Mouse (Mus musculus): Measurements from ENCODE around the gene Uhrf1bp1.
A peak's percentile ranks its signal among the peaks of the same experiment; 100 is the strongest.
"Not testable (repeated sequence)": the region's sequence is repeated elsewhere in the genome, so short reads cannot be mapped to it uniquely, and the experiment has no call there.

Uhrf1bp1 gene

GRCm38 (mm10) chr17:27856265-27856797 lies at the start of gene Uhrf1bp1:
Uhrf1bp1 (plus strand) TSS chr17:27856441.
- DNase-seq (ENCODE audit: low spot score): peak; percentile 84

DNA sequence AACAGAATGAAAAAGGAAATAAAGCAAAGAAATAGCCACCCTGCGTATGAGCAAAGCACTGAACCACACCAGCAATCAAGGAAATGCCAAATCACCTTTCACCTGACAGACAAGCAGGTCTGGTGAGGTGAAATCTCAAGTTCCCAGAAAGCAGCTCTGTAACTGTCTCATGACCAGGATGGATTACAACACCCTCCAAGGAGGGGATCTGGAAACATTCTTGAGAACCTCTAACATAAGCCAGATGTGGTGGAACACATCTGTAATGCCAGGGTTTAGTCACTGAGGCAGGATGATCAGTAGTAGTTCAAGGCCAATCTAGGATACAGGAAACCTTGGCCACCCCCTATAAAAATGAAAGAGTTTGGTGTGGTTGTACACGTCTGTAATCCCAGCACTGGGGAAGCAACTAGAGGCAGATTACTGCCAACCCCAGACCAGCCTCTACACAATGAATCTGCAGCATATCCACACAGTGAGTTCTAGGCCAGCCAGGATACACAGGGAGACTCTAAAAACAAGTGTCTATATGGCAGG lies 48.6 kb upstream of the Uhrf1bp1 start:
- no peak for DNase-seq (ENCODE audit: low spot score)

DNA sequence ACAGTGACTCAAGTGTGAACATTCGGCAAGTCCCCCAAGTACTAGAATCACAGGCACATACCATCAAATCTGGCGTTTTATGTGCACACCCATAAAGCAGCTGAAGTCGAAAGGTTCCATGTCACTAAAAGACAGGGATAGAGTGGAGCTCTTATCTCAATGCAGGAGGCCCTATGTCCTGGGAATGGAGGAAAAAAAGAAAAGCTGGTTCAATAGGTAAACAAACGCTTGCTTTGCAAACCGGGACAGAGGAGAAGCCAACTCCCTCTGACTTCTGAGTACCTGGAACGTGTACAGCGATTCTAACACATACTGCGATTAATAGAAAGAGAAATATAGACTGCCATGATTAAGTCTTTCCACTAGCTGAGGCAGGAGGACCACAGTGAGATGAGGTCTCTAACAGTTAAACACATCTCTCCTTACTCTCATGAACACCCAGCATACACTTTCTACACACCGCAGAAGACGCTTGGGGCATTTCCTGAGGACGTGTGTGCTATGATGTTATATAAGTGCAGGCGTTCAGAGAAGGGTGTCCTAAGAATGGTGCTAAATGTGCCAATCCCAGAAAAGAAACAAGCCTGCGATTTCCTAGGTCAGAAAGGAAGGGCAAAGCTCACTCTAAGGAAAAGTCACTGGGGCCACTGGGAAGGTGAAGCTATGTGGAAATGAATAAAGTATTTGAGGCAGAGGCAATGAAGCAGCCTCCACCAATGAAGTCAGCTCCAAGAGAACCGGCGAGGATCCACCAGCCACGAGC lies 45.5 kb upstream of the Uhrf1bp1 start:
- no peak for DNase-seq (ENCODE audit: low spot score)

DNA sequence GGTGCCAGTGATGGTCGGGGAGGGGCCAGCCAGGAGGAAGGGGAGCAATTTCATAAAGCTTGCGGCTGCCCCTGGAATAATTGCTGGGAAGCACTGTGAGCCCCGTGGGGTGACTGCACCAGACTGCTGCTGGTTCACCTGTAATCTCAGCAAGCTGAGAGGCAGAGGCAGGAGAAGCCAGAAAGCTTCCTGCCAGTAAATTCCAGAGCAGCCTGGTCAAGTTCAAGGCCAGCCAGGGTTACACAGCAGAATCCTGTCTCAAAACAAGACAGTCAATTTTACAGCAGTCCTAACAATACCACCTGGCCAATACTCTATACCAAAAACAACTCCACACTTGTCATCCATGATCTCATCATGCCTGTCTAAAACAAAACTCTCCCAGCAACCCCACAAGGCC lies 44.3 kb upstream of the Uhrf1bp1 start:
- DNase-seq (ENCODE audit: low spot score): no peak

DNA sequence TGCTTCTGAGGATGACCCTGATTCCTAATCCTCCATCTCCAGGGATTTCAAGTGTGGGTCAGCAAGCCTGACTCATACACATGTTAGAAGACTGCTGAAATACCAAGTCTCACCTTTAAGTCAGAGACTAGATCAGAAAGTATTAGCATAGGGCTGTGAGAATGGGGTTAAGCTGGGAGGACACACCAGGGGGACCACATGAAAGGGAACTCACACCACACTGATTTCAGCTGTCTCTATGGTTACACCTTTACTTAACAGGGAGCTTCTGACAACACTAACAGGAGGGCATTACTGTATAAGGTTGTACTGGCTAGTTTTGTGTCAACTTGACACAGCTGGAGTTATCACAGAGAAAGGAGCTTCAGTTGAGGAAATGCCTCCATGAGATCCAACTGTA lies 41.6 kb upstream of the Uhrf1bp1 start:
- no peak for DNase-seq (ENCODE audit: low spot score)

- no peak for DNase-seq (ENCODE audit: low spot score)
Observed at GRCm38 (mm10) chr17:27819011-27819410, 37.2 kb upstream of the Uhrf1bp1 start.

DNA sequence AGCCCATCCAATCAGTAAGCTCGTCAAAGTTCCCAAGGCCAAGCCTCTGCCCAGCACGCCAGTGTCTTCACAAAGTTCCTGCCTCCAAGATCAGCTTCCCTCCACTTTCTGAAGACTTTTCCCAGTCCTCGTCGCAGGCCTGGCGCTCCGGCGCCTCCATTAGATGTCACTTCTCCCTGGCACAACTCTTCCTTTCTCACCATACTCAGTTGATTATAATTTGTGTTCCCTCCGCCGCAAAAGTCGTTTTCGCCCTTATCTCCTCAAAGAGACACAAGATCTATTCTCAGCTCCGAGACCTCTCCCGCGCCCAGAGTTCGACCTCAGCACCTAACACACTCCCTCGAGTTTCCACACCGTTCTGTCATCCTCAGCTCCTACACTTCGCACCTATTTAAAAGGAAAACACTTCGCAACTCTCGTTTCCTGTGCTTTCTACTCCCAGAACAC lies 36.7 kb upstream of the Uhrf1bp1 start:
- peak; percentile 29 for DNase-seq (ENCODE audit: low spot score)

- DNase-seq (ENCODE audit: low spot score): peak; percentile 67
Observed at GRCm38 (mm10) chr17:27819971-27820567, 36.2 kb upstream of the Uhrf1bp1 start.

DNA sequence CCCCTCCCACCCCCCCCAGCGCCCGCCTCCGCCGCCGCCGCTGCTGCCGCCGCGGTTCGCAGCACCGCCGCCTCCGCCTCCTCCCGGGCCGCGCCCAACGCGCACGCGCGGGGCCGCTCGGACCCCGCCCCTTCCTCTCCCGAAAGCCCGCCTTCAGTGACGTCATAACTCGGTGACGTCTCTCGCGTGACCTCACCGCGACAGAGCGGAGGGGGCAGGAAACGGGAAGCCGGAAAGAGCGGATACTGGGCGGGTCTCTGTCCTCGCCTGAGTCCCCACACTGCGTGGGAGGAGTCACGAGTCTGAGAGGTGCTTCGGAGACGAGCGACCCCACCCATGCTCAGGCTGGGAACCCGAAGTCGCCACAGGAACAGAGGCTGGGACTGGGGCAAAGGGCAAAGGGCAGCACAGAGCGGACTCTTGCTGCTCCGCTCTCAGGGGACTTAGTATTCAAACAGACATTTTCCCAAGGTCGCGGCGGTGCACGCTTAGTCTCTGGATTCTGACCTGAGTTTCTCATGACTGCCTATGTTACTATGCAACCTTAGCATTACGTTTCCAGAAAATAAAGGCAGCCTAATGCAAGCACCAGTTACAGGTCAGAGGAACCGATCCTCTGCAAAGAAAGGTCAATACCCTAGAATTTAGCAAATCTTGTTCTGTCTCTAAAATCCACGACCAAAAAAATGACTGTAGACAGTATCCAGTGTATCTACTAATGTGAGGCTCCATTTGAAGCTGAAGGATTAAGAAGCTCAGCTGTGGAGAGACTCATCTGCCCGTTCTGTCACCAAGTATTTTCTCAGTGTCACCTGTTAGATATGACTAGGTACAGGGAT lies 35.5 kb upstream of the Uhrf1bp1 start, which contains the start of gene D17Wsu92e:
Gene D17Wsu92e (minus strand): TSS at position 81 of the 839 bp plus-strand sequence.
- peak; percentile 98 for DNase-seq (ENCODE audit: low spot score)

DNA sequence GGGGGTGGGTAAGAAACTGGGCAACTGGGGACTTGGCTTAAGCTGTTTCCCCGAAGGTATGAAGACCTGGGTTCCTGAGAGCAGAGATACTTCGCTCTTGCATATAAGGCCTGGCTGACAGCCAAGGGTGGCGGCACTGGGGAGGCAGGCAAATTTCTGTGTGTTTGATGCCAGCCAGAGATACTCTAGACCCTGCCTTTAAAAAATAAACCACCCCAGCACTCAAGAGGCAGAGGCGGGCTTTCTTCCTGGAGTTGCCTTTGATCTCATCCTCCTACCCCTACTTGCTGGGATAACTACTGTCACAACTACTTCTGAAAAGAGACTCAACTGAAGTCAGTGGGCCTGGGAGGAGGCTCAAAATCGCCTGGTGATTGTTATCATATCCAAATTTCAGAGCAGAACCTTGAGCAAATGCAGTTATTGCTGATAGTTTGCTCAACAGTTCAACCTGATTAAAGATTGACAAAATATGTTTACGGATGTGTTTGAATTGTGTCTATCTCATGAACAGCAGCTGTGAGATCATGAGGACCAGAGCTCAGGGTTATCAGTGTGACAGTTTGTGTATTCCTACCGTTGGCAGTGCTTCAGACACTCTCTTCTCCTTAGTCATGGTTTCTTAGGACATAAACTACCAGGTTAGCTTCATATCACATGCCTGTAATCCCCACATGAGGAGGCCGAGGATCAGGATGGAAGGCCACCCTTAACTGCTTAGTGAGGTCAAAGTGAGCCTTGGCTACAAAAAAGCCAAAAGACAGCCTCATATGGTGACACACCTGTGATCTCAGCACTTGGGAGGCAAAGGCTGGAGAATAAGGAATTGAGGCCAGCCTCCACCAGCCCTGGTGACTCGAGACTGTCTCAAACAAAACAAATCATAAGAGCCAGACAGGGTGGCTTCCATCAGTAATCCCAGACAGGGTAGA lies 34.6 kb upstream of the Uhrf1bp1 start:
- DNase-seq (ENCODE audit: low spot score): peak; percentile 32

DNA sequence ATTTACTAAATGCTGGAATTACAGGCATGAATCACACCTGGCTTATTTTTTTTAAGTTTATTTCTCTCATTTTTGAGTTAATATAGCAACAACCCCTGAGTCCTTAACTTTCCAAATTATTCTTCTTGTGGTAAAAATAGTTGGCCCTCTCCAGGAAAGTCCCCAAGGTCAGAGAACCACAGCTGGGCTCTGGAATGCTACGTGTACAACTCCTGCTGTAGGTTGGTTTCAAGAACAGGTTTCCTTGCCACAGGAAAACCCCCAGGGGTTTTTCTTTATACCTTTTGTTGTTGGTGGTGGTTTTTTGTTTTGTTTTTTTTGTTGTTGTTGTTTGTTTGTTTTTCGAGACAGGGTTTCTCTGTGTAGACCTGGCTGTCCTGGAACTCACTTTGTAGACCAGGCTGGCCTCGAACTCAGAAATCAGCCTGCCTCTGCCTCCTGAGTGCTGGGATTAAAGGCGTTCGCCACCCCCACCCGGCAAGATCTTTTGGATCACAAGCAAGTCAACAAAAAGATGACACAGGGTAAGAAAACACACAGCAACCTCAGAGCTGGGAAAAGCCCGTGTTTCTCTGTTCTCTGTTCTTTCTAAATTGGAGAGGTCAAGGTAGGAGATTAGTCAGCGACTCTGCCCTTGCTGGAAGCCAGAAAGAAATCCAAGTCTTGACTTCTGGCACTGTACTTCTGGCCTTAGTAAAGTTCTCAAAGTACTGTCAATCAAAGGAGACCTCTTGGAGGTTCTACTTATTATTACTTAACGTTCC lies 32.9 kb upstream of the Uhrf1bp1 start:
- DNase-seq (ENCODE audit: low spot score): no peak

DNA sequence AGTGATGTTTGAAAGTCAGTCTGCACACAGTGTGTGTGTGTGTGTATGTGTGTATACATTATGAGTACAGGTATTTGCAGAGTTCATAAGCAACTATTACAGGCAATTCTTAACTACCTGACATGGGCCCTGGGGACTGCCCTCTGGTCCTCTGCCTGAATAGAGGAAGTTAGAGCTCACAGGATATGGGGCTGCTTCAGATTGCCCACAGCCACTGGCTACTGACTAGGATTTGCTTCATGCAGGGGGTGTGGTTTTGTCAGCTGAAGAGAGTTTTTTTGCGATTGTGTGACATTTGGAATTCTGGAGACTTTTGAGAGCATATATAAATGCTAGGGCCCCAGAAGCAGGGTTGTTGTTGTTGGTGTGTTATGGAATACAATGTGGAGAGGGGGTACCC lies 31.3 kb upstream of the Uhrf1bp1 start:
- DNase-seq (ENCODE audit: low spot score): no peak

DNA sequence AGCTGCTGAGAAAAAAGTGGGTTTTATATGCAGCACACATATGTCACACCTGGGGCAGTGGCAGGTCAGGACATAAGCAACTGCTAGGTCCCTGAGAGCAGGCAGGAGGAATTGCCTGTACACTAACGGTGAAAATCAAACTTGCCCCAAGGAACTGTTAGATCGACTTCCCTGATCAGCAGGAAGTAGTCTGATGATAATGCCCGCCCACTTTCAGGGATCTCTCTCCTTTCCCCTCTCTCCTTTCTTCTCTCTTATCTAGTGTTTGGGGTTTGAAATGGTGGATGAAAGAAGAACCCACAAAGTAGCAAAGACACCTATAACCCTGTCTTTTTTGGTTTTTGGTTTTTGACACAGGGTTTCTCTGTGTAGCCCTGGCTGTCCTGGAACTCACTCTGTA lies 30.7 kb upstream of the Uhrf1bp1 start:
- no peak for DNase-seq (ENCODE audit: low spot score)

GRCm38 (mm10) chr17:27825984-27826905 lies 30.0 kb upstream of the Uhrf1bp1 start:
- peak; percentile 75 for DNase-seq (ENCODE audit: low spot score)

- peak; percentile 55 for DNase-seq (ENCODE audit: low spot score)
Observed at GRCm38 (mm10) chr17:27826908-27827383, 29.3 kb upstream of the Uhrf1bp1 start.

GRCm38 (mm10) chr17:27827511-27827910 lies 28.7 kb upstream of the Uhrf1bp1 start:
- no peak for DNase-seq (ENCODE audit: low spot score)

DNA sequence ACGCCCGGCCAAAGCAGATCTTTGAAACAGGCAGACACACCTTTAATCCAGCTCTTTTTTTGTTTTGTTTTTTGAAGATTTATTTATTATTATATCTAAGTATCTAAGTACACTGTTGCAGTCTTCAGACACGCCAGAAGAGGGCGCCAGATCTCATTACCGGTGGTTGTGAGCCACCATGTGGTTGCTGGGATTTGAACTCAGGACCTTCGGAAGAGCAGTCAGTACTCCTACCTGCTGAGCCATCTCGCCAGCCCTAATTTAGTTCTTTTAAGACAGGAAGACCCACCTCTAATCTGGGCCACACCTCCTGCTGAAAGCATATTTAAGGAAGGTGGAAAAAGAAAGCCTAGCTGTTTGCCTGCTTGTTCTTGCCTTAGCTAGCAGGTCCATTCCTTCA lies 25.8 kb upstream of the Uhrf1bp1 start:
- no peak for DNase-seq (ENCODE audit: low spot score)

DNA sequence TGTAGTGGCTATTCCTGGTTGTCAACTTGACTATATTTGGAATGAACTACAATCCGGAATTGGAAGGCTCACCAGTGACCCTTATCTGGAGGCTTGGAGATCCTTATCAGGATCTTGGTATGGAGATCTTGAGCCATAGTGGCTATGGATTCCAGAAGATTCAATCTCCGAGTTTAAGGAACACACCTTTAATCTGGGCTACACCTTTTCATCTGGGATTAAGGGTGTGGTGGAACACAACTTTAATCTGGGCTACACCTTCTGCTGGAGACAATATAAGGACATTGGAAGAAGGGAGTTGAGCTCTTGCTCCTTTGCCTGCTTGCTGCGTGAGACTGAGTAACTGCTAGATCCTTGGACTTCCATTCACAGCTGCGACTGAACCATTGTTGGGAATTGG lies 18.4 kb upstream of the Uhrf1bp1 start, which contains the start of gene Snrpc:
Gene Snrpc (plus strand): TSS at position 301 of the 400 bp plus-strand sequence.
- not testable (repeated sequence) for DNase-seq (ENCODE audit: low spot score)
